Mouse (Mus musculus) kidney, embryonic 16.5 days (tissue): Measurements from ENCODE around the gene Mzf1. TPM values are rescaled to one million over a fixed set of nuclear protein-coding genes. Genes with fewer than 3 reads are reported as not detected.

Source experiments
- ATAC-seq: fragments of 200-750 bp; cut with Nextera tagmentation; 2 replicates; pipeline ENCODE4 v1.8.0; 2017; ENCODE audit warnings: moderate TSS enrichment; ENCODE audit not compliant: low FRiP score, low TSS enrichment
- H3K27ac ChIP-seq: fragments of 300-500 bp; sonication (generic); 2 replicates; pipeline ENCODE4 v1.5.1; 2014; ENCODE audit warnings: low read length
- H3K27me3 ChIP-seq: fragments of 300-500 bp; sonication (generic); 2 replicates; pipeline ENCODE4 v1.6.1; 2014; ENCODE audit warnings: low read length, control low read depth, mixed read lengths; ENCODE audit not compliant: insufficient read depth
- H3K36me3 ChIP-seq: fragments of 300-500 bp; sonication (generic); 2 replicates; pipeline ENCODE4 v1.6.1; 2014; ENCODE audit warnings: low read length, control low read depth, mixed read lengths; ENCODE audit not compliant: insufficient read depth
- H3K4me1 ChIP-seq: fragments of 300-500 bp; sonication (generic); 2 replicates; pipeline ENCODE4 v1.6.1; 2014; ENCODE audit warnings: low read length, control low read depth, mixed read lengths; ENCODE audit not compliant: insufficient read depth
- H3K4me2 ChIP-seq: fragments of 300-500 bp; sonication (generic); replicated peaks from 2 replicates; pipeline ENCODE4 v1.6.1; 2014; ENCODE audit warnings: low read depth, low read length
- H3K4me3 ChIP-seq: fragments of 300-500 bp; sonication (generic); 2 replicates; pipeline ENCODE4 v1.5.1; 2014; ENCODE audit warnings: mild to moderate bottlenecking, low read length
- H3K9ac ChIP-seq: fragments of 300-500 bp; sonication (generic); replicated peaks from 2 replicates; pipeline ENCODE4 v1.6.1; 2014; ENCODE audit warnings: low read length
- H3K9me3 ChIP-seq: fragments of 300-500 bp; sonication (generic); 2 replicates; pipeline ENCODE4 v1.6.1; 2016; ENCODE audit warnings: low read length, control low read depth
- WGBS: fragments of 180-500 bp; shearing (Covaris S2); extraction: QIAGEN DNeasy Blood & Tissue Kit; methylation state at CpG from one replicate; pipeline ENCODE4 v1.1.7; 2014; 5-methylcytosine and 5-hydroxymethylcytosine counted together
- polyA plus RNA-seq: library from polyadenylated mRNA; unstranded; fragments of >200 nt; fragmentation: Nextera tagmentation; extraction: Ambion mirVana; gene quantifications from 2 replicates; pipeline ENCODE4 v1.2.1, GENCODE M21; 2015

Mzf1 gene
- polyA plus RNA-seq, 1 experiment from 2014 or later: 3.8 TPM

- Histone ChIP-seq H3K27ac (no peak overlapping the region), H3K4me2 (peak overlapping the region; percentile 75), H3K27me3 (peaks cover 29% of the 10 kb centered on the region), H3K9ac (peak overlapping the region; percentile 58), H3K4me3 (peak overlapping the region; percentile 47), H3K9me3 (no peaks in the 10 kb centered on the region), H3K36me3 (no peaks in the 10 kb centered on the region), H3K4me1 (peaks cover 13% of the 10 kb centered on the region)
- 3% methylated on average over 23 of the region's 23 CpGs for WGBS
- ATAC-seq: peak; percentile 22
Observed at GRCm38 (mm10) chr7:13044254-13044625, 10.3 kb downstream of the Mzf1 start.

GRCm38 (mm10) chr7:13043445-13044253 lies 10.9 kb downstream of the Mzf1 start:
- Histone ChIP-seq H3K4me1 (peaks cover 19% of the 10 kb centered on the region), H3K9me3 (no peaks in the 10 kb centered on the region), H3K27me3 (peaks cover 29% of the 10 kb centered on the region), H3K4me3 (peak overlapping the region; percentile 47), H3K36me3 (no peaks in the 10 kb centered on the region), H3K4me2 (peak overlapping the region; percentile 75), H3K27ac (no peak overlapping the region), H3K9ac (peak overlapping the region; percentile 58)
- 4% methylated on average over 87 of the region's 88 CpGs for whole genome bisulfite sequencing
- peak; percentile 52 for ATAC-seq

- Histone ChIP-seq H3K4me2 (peak overlapping the region; percentile 75), H3K27ac (no peak overlapping the region), H3K27me3 (peaks cover 29% of the 10 kb centered on the region), H3K4me1 (peaks cover 20% of the 10 kb centered on the region), H3K9ac (peak overlapping the region; percentile 58; the same call in 1 of the 2 replicates), H3K4me3 (peak overlapping the region; percentile 47), H3K36me3 (no peaks in the 10 kb centered on the region), H3K9me3 (no peaks in the 10 kb centered on the region)
- WGBS: 44% methylated on average over 16 of the region's 16 CpGs
- ATAC-seq: no peak
Observed at GRCm38 (mm10) chr7:13043120-13043444, 11.5 kb downstream of the Mzf1 start.

GRCm38 (mm10) chr7:13042511-13042910 lies 12.1 kb downstream of the Mzf1 start:
- H3K36me3 ChIP-seq: no peaks in the 10 kb centered on the region
- no peak overlapping the region for H3K27ac ChIP-seq
- H3K27me3 ChIP-seq: peaks cover 29% of the 10 kb centered on the region
- ATAC-seq: no peak
- no peak overlapping the region for H3K4me3 ChIP-seq
- peaks cover 20% of the 10 kb centered on the region for H3K4me1 ChIP-seq
- 75% methylated on average over 6 of the region's 6 CpGs for WGBS
- no peak overlapping the region for H3K9ac ChIP-seq
- H3K9me3 ChIP-seq: no peaks in the 10 kb centered on the region
- no peak overlapping the region for H3K4me2 ChIP-seq

GRCm38 (mm10) chr7:13041256-13041655 lies 13.3 kb downstream of the Mzf1 start:
- no peaks in the 10 kb centered on the region for H3K9me3 ChIP-seq
- no peak overlapping the region for H3K4me2 ChIP-seq
- H3K9ac ChIP-seq: no peak overlapping the region
- H3K27me3 ChIP-seq: peaks cover 29% of the 10 kb centered on the region
- H3K36me3 ChIP-seq: no peaks in the 10 kb centered on the region
- no peak for ATAC-seq
- H3K4me1 ChIP-seq: peaks cover 27% of the 10 kb centered on the region
- 33% methylated on average over 1 of the region's 1 CpGs for WGBS
- no peak overlapping the region for H3K4me3 ChIP-seq
- H3K27ac ChIP-seq: no peak overlapping the region

DNA sequence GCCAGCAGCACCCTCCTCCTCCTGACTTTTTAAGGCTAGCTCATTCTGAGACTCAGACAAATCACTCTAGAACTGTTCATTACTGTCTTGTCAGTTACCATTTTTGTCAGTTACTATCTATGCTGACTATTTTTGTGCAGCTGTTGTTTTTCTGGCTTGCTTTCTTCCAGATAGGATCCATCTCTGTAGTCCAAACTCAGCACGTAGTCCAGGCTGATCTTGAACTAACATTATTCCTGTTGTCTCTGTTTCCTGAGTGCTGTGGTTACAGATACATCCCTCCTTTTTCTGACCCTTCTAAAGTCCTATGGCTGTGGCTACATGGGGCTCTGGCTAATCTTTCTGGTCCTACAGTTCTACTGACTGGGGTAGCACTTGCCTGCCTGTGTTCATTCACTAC lies 15.4 kb downstream of the Mzf1 start:
- H3K4me2 ChIP-seq: peak overlapping the region; percentile 74
- H3K27me3 ChIP-seq: peaks cover 18% of the 10 kb centered on the region
- H3K4me3 ChIP-seq: peak overlapping the region; percentile 85
- H3K27ac ChIP-seq: peak overlapping the region; percentile 100
- peaks cover 13% of the 10 kb centered on the region for H3K36me3 ChIP-seq
- 77% methylated on average over 1 of the region's 1 CpGs for WGBS
- peak overlapping the region; percentile 99 for H3K9ac ChIP-seq
- H3K9me3 ChIP-seq: no peaks in the 10 kb centered on the region
- H3K4me1 ChIP-seq: peaks cover 36% of the 10 kb centered on the region
- no peak for ATAC-seq

- Histone ChIP-seq H3K36me3 (peaks cover 13% of the 10 kb centered on the region), H3K4me2 (peak overlapping the region; percentile 74)
Observed at GRCm38 (mm10) chr7:13038621-13039169, 15.9 kb downstream of the Mzf1 start.

DNA sequence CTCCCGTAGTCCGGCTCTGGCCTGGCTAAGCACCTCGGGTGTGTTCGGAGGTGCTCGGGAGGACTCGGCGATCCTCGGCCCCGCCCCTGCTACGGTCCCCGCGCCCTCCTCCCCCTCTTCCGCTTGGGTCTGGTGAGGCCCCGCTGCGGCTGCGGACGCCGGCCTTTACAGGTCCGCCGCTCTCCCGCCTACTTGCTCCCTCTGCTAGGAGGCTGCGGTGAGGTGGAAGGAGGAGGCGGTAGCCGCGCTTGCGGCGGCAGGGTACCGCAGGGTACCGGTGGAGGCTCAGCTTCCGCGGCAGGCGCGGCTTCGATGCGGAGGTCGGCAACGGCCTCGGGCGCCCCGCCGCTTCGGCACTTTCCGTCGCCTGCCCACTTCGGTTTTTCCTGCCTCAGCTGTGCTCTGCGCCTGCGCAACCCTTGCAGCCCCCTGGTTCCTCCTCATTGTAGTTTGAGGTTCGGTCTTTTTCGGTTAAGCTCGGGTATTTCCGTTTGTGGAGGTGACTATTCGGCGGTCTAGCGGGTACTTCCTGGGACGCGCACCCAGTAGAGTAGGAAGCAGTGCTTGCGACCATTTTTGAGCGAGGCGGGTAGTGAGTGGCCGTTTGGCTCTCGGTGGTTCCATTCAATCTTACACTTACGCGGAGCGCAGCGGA lies 16.5 kb downstream of the Mzf1 start, which contains the start of gene Ube2m:
Gene Ube2m (minus strand): TSS at position 375 of the 655 bp plus-strand sequence.
- ATAC-seq: peak; percentile 92
- H3K4me2 ChIP-seq: peak within 1 kb of the TSS; percentile 74
- H3K27me3 ChIP-seq: peaks cover 8% of the 10 kb centered on the region
- under 1% methylated on average over 59 of the region's 65 CpGs for WGBS
- H3K36me3 ChIP-seq: peaks cover 13% of the 10 kb centered on the region
- H3K9me3 ChIP-seq: no peaks in the 10 kb centered on the region
- peak within 1 kb of the TSS; percentile 100 for H3K27ac ChIP-seq
- H3K4me1 ChIP-seq: peaks cover 40% of the 10 kb centered on the region
- peak within 1 kb of the TSS; percentile 99 for H3K9ac ChIP-seq
- H3K4me3 ChIP-seq: peak within 1 kb of the TSS; percentile 85

More at GRCm38 (mm10) chr7:13038621-13039169, 15.9 kb downstream of the Mzf1 start:
- peaks cover 38% of the 10 kb centered on the region for H3K4me1 ChIP-seq
- peak overlapping the region; percentile 85 for H3K4me3 ChIP-seq
- peak overlapping the region; percentile 99 for H3K9ac ChIP-seq
- ATAC-seq: no peak
- H3K9me3 ChIP-seq: no peaks in the 10 kb centered on the region
- WGBS: 16% methylated on average over 15 of the region's 15 CpGs
- H3K27me3 ChIP-seq: peaks cover 13% of the 10 kb centered on the region
- H3K27ac ChIP-seq: peak overlapping the region; percentile 100

DNA sequence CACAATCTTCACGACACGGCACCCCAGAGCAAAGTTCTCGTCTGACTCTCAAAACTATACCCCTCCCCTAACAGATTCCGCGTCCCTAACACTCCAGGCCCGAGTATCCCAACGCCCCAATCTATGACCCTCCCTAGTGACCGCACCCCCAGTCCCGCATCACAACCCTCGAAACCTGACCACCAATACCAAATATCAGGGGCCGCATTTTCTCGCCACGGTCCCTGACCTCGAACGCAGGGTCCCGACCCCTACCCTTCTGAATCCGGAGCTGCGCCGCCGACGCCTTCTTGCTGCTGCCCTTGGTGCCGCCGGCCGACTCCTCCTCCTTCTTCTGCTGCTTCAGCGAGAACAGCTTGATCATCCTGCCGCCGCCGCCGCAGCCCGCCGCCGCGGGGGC lies 17.2 kb downstream of the Mzf1 start:
- H3K27ac ChIP-seq: peak overlapping the region; percentile 100
- H3K9me3 ChIP-seq: no peaks in the 10 kb centered on the region
- peak overlapping the region; percentile 74 for H3K4me2 ChIP-seq
- peak overlapping the region; percentile 85 for H3K4me3 ChIP-seq
- WGBS: 0% methylated on average over 30 of the region's 33 CpGs
- peaks cover 1% of the 10 kb centered on the region for H3K27me3 ChIP-seq
- H3K9ac ChIP-seq: peak overlapping the region; percentile 99
- no peak; the same call in 1 of the 2 replicates for ATAC-seq
- peaks cover 18% of the 10 kb centered on the region for H3K36me3 ChIP-seq
- peaks cover 40% of the 10 kb centered on the region for H3K4me1 ChIP-seq
